Mouse (Mus musculus): Measurements from ENCODE around the gene Rhbdd1. TPM values are rescaled to one million over a fixed set of nuclear protein-coding genes. Genes with fewer than 3 reads are reported as not detected.

Gene Rhbdd1
- polyA plus RNA-seq, 1 experiment: 0.15 TPM

- H3K4me1 ChIP-seq (ENCODE audit: control insufficient read depth): no peaks in the 10 kb centered on the region
- no peaks in the 10 kb centered on the region for H3K27me3 ChIP-seq (ENCODE audit: control insufficient read depth)
- H3K36me3 ChIP-seq (ENCODE audit: control insufficient read depth): no peaks in the 10 kb centered on the region
- H3K4me3 ChIP-seq (replicated peaks): no peak overlapping the region
- no peak for TF ChIP-seq TAL1 (IDR thresholded peaks at IDR 0.05; ENCODE audit: low read length)
- TF ChIP-seq GATA1 (IDR thresholded peaks at IDR 0.05; ENCODE audit: low read length): no peak
- no peaks in the 10 kb centered on the region for H3K9me3 ChIP-seq (ENCODE audit: control insufficient read depth, low read length)
Observed at GRCm38 (mm10) chr1:82474461-82474961, 158.3 kb downstream of the Rhbdd1 start.

- Histone ChIP-seq H3K27me3 (ENCODE audit: control insufficient read depth) (no peaks in the 10 kb centered on the region), H3K9me3 (ENCODE audit: control insufficient read depth, low read length) (no peaks in the 10 kb centered on the region), H3K36me3 (ENCODE audit: control insufficient read depth) (no peaks in the 10 kb centered on the region)
Observed at GRCm38 (mm10) chr1:82475254-82475653, 159.0 kb downstream of the Rhbdd1 start.

DNA sequence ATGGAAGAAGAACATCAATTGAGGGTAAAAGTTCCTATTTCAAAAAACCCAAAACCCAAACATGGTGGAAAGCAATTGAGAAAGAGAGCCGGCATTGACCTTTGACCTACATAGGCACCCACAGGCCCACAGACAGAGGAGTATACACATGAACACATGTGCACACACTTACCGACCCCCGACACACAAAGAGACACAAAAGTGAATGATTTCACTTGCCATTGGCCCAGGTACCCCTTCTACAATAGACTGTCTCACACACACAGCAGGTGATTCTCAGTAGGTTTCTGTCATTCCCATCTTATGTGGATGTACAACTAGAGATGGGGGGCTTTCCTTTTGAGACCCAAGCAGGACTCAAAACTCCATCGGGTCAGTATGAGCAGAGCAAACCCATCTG lies 159.6 kb downstream of the Rhbdd1 start:
- no peaks in the 10 kb centered on the region for H3K4me1 ChIP-seq (ENCODE audit: control insufficient read depth)
- H3K9me3 ChIP-seq (ENCODE audit: control insufficient read depth, low read length): no peaks in the 10 kb centered on the region
- no peaks in the 10 kb centered on the region for H3K36me3 ChIP-seq (ENCODE audit: control insufficient read depth)
- no peaks in the 10 kb centered on the region for H3K27me3 ChIP-seq (ENCODE audit: control insufficient read depth)
- no peak overlapping the region for H3K4me3 ChIP-seq (replicated peaks)
- no peak for TF ChIP-seq GATA1 (IDR thresholded peaks at IDR 0.05; ENCODE audit: low read length)
- no peak for TF ChIP-seq TAL1 (IDR thresholded peaks at IDR 0.05; ENCODE audit: low read length)

More at GRCm38 (mm10) chr1:82475254-82475653, 159.0 kb downstream of the Rhbdd1 start:
- Histone ChIP-seq H3K4me1 (ENCODE audit: control insufficient read depth) (no peaks in the 10 kb centered on the region), H3K4me3 (replicated peaks) (no peak overlapping the region)
- no peak for TF ChIP-seq GATA1 (IDR thresholded peaks at IDR 0.05; ENCODE audit: low read length)
- TF ChIP-seq TAL1 (IDR thresholded peaks at IDR 0.05; ENCODE audit: low read length): no peak

DNA sequence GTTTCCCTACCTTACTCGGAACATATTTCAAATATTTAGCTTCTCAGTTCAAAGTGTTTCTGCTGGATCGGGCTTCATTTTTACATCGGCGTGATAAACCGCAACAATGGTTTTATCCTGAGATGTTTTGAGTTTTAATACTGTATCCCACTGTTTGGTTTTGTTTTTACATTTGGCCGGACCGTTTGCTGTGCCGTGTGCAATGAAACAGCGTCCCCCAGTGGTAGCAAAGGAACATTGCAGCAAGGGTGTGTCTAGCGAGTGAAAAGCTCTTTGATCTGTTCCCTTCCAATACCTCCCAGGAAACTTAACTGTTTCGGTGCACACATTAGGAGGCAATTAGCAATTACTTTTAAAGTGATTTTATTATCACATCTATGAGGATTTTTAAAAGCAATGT lies 160.0 kb downstream of the Rhbdd1 start:
- Histone ChIP-seq H3K4me3 (replicated peaks) (no peak overlapping the region), H3K27me3 (ENCODE audit: control insufficient read depth) (no peaks in the 10 kb centered on the region), H3K4me1 (ENCODE audit: control insufficient read depth) (no peaks in the 10 kb centered on the region), H3K36me3 (ENCODE audit: control insufficient read depth) (no peaks in the 10 kb centered on the region), H3K9me3 (ENCODE audit: control insufficient read depth, low read length) (no peaks in the 10 kb centered on the region)
- TF ChIP-seq GATA1 (IDR thresholded peaks at IDR 0.05; ENCODE audit: low read length) (no peak), TAL1 (IDR thresholded peaks at IDR 0.05; ENCODE audit: low read length) (no peak)

GRCm38 (mm10) chr1:82476746-82477145 lies 160.5 kb downstream of the Rhbdd1 start:
- Histone ChIP-seq H3K27me3 (ENCODE audit: control insufficient read depth) (no peaks in the 10 kb centered on the region), H3K36me3 (ENCODE audit: control insufficient read depth) (no peaks in the 10 kb centered on the region), H3K4me1 (ENCODE audit: control insufficient read depth) (no peaks in the 10 kb centered on the region), H3K9me3 (ENCODE audit: control insufficient read depth, low read length) (no peaks in the 10 kb centered on the region), H3K4me3 (replicated peaks) (no peak overlapping the region)
- TF ChIP-seq TAL1 (IDR thresholded peaks at IDR 0.05; ENCODE audit: low read length) (no peak), GATA1 (IDR thresholded peaks at IDR 0.05; ENCODE audit: low read length) (no peak)

GRCm38 (mm10) chr1:82479696-82480487 lies 163.6 kb downstream of the Rhbdd1 start:
- Histone ChIP-seq H3K27me3 (ENCODE audit: control insufficient read depth) (no peaks in the 10 kb centered on the region), H3K36me3 (ENCODE audit: control insufficient read depth) (no peaks in the 10 kb centered on the region), H3K9me3 (ENCODE audit: control insufficient read depth, low read length) (no peaks in the 10 kb centered on the region), H3K4me3 (replicated peaks) (no peak overlapping the region), H3K4me1 (ENCODE audit: control insufficient read depth) (no peaks in the 10 kb centered on the region)
- TF ChIP-seq GATA1 (IDR thresholded peaks at IDR 0.05; ENCODE audit: low read length) (no peak), TAL1 (IDR thresholded peaks at IDR 0.05; ENCODE audit: low read length) (no peak)

DNA sequence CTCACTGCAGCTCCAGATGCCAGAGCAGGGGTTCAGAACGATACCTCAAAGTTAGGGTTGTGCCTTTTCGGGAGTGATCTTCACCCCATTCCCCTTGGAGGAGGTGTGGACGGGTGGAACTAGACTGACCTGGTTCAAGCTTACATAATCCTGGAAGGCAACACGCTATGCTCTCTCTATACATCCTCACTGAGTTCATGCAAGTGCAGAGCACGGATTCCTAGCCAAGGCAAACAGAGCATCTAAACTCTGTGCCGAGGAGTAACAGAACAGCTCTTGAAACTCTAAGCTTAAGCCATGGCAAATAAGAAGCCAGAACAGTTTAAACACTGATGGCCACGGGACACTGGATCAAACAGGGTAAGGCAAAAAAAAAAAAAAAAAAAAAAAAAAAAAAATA lies 166.1 kb downstream of the Rhbdd1 start:
- no peaks in the 10 kb centered on the region for H3K4me1 ChIP-seq (ENCODE audit: control insufficient read depth)
- H3K4me3 ChIP-seq (replicated peaks): no peak overlapping the region
- TF ChIP-seq TAL1 (IDR thresholded peaks at IDR 0.05; ENCODE audit: low read length) (no peak), GATA1 (IDR thresholded peaks at IDR 0.05; ENCODE audit: low read length) (no peak)
- no peaks in the 10 kb centered on the region for H3K27me3 ChIP-seq (ENCODE audit: control insufficient read depth)
- no peaks in the 10 kb centered on the region for H3K9me3 ChIP-seq (ENCODE audit: control insufficient read depth, low read length)
- no peaks in the 10 kb centered on the region for H3K36me3 ChIP-seq (ENCODE audit: control insufficient read depth)

- H3K27me3 ChIP-seq (ENCODE audit: control insufficient read depth): no peaks in the 10 kb centered on the region
- H3K4me3 ChIP-seq (replicated peaks): no peak overlapping the region
- no peaks in the 10 kb centered on the region for H3K9me3 ChIP-seq (ENCODE audit: control insufficient read depth, low read length)
- no peak for TF ChIP-seq TAL1 (IDR thresholded peaks at IDR 0.05; ENCODE audit: low read length)
- H3K36me3 ChIP-seq (ENCODE audit: control insufficient read depth): no peaks in the 10 kb centered on the region
- H3K4me1 ChIP-seq (ENCODE audit: control insufficient read depth): no peaks in the 10 kb centered on the region
Observed at GRCm38 (mm10) chr1:82486371-82486770, 170.1 kb downstream of the Rhbdd1 start.

GRCm38 (mm10) chr1:82491954-82492353 lies 175.7 kb downstream of the Rhbdd1 start:
- no peaks in the 10 kb centered on the region for H3K9me3 ChIP-seq (ENCODE audit: control insufficient read depth, low read length)
- H3K4me3 ChIP-seq (replicated peaks): no peak overlapping the region
- no peaks in the 10 kb centered on the region for H3K27me3 ChIP-seq (ENCODE audit: control insufficient read depth)
- no peak for TF ChIP-seq GATA1 (IDR thresholded peaks at IDR 0.05; ENCODE audit: low read length)
- TF ChIP-seq TAL1 (IDR thresholded peaks at IDR 0.05; ENCODE audit: low read length): no peak
- no peaks in the 10 kb centered on the region for H3K36me3 ChIP-seq (ENCODE audit: control insufficient read depth)
- H3K4me1 ChIP-seq (ENCODE audit: control insufficient read depth): no peaks in the 10 kb centered on the region

Other genes with a start within 250 kb of the Rhbdd1 start
- not detected in 2 replicates for gene Gm9747, start 83.3 kb upstream of the Rhbdd1 start, polyA plus RNA-seq (2012)
- gene Irs1, start 25.0 kb upstream of the Rhbdd1 start, polyA plus RNA-seq (2012): 0.01 TPM in 1 of 2 replicates, not detected in the other